Mouse (Mus musculus): ENCODE data around the gene Mink1.

Mink1 gene

GRCm38 (mm10) chr11:70654198-70654922 is 91.7 kb downstream of the Mink1 start, which contains the start of gene Pfn1:
Gene Pfn1, minus strand, starts transcription at chr11:70654644.
- Histone ChIP-seq H3K36me3 (ENCODE audit: control insufficient read depth, insufficient read depth, low read length, poor library complexity, severe bottlenecking) (peaks cover 14% of the 10 kb centered on the region), H3K27me3 (ENCODE audit: control insufficient read depth, insufficient read depth, low read length, poor library complexity, severe bottlenecking) (no peaks in the 10 kb centered on the region)
- peak; percentile 92 for DNase-seq (ENCODE audit: low read depth, low spot score)

GRCm38 (mm10) chr11:70654923-70655570 is 92.4 kb downstream of the Mink1 start:
- peaks cover 14% of the 10 kb centered on the region for H3K36me3 ChIP-seq (ENCODE audit: control insufficient read depth, insufficient read depth, low read length, poor library complexity, severe bottlenecking)
- no peaks in the 10 kb centered on the region for H3K27me3 ChIP-seq (ENCODE audit: control insufficient read depth, insufficient read depth, low read length, poor library complexity, severe bottlenecking)
- peak; percentile 87 for DNase-seq (ENCODE audit: low read depth, low spot score)

- Histone ChIP-seq H3K27me3 (ENCODE audit: control insufficient read depth, insufficient read depth, low read length, poor library complexity, severe bottlenecking) (no peaks in the 10 kb centered on the region), H3K36me3 (ENCODE audit: control insufficient read depth, insufficient read depth, low read length, poor library complexity, severe bottlenecking) (peaks cover 13% of the 10 kb centered on the region)
- no peak for DNase-seq (ENCODE audit: low read depth, low spot score)
Observed at GRCm38 (mm10) chr11:70655571-70656455, 93.1 kb downstream of the Mink1 start.

GRCm38 (mm10) chr11:70656456-70656927 is 93.8 kb downstream of the Mink1 start:
- Histone ChIP-seq H3K27me3 (ENCODE audit: control insufficient read depth, insufficient read depth, low read length, poor library complexity, severe bottlenecking) (no peaks in the 10 kb centered on the region), H3K36me3 (ENCODE audit: control insufficient read depth, insufficient read depth, low read length, poor library complexity, severe bottlenecking) (peaks cover 10% of the 10 kb centered on the region)
- no peak for DNase-seq (ENCODE audit: low read depth, low spot score)

- no peaks in the 10 kb centered on the region for H3K27me3 ChIP-seq (ENCODE audit: control insufficient read depth, insufficient read depth, low read length, poor library complexity, severe bottlenecking)
- DNase-seq (ENCODE audit: low read depth, low spot score) = no peak
- peaks cover 8% of the 10 kb centered on the region for H3K36me3 ChIP-seq (ENCODE audit: control insufficient read depth, insufficient read depth, low read length, poor library complexity, severe bottlenecking)
Observed at GRCm38 (mm10) chr11:70656964-70657363, 94.3 kb downstream of the Mink1 start, which contains the start of gene Eno3. Gene Eno3, plus strand, starts transcription at chr11:70657202.

- H3K36me3 ChIP-seq (ENCODE audit: control insufficient read depth, insufficient read depth, low read length, poor library complexity, severe bottlenecking) = peaks cover 4% of the 10 kb centered on the region
- no peak for DNase-seq (ENCODE audit: low read depth, low spot score)
Observed at GRCm38 (mm10) chr11:70657573-70657972, 94.9 kb downstream of the Mink1 start.

GRCm38 (mm10) chr11:70657991-70658390 is 95.3 kb downstream of the Mink1 start:
- H3K27me3 ChIP-seq (ENCODE audit: control insufficient read depth, insufficient read depth, low read length, poor library complexity, severe bottlenecking) = no peaks in the 10 kb centered on the region

More at GRCm38 (mm10) chr11:70657573-70657972, 94.9 kb downstream of the Mink1 start:
- no peaks in the 10 kb centered on the region for H3K27me3 ChIP-seq (ENCODE audit: control insufficient read depth, insufficient read depth, low read length, poor library complexity, severe bottlenecking)

GRCm38 (mm10) chr11:70658521-70658920 is 95.8 kb downstream of the Mink1 start:
- DNase-seq (ENCODE audit: low read depth, low spot score) = no peak
- H3K27me3 ChIP-seq (ENCODE audit: control insufficient read depth, insufficient read depth, low read length, poor library complexity, severe bottlenecking) = no peaks in the 10 kb centered on the region
- H3K36me3 ChIP-seq (ENCODE audit: control insufficient read depth, insufficient read depth, low read length, poor library complexity, severe bottlenecking) = no peaks in the 10 kb centered on the region; the same call in 1 of the 2 replicates

More at GRCm38 (mm10) chr11:70657991-70658390, 95.3 kb downstream of the Mink1 start:
- peaks cover under 1% of the 10 kb centered on the region for H3K36me3 ChIP-seq (ENCODE audit: control insufficient read depth, insufficient read depth, low read length, poor library complexity, severe bottlenecking)
- DNase-seq (ENCODE audit: low read depth, low spot score) = no peak

- H3K36me3 ChIP-seq (ENCODE audit: control insufficient read depth, insufficient read depth, low read length, poor library complexity, severe bottlenecking) = no peaks in the 10 kb centered on the region; the same call in none of the 2 replicates
- H3K27me3 ChIP-seq (ENCODE audit: control insufficient read depth, insufficient read depth, low read length, poor library complexity, severe bottlenecking) = no peaks in the 10 kb centered on the region
- no peak for DNase-seq (ENCODE audit: low read depth, low spot score)
Observed at GRCm38 (mm10) chr11:70658942-70659341, 96.3 kb downstream of the Mink1 start.

- no peak for DNase-seq (ENCODE audit: low read depth, low spot score)
- H3K36me3 ChIP-seq (ENCODE audit: control insufficient read depth, insufficient read depth, low read length, poor library complexity, severe bottlenecking) = peaks cover 4% of the 10 kb centered on the region
- H3K27me3 ChIP-seq (ENCODE audit: control insufficient read depth, insufficient read depth, low read length, poor library complexity, severe bottlenecking) = no peaks in the 10 kb centered on the region
Observed at GRCm38 (mm10) chr11:70660571-70660970, 97.9 kb downstream of the Mink1 start.

- Histone ChIP-seq H3K27me3 (ENCODE audit: control insufficient read depth, insufficient read depth, low read length, poor library complexity, severe bottlenecking) (no peaks in the 10 kb centered on the region), H3K36me3 (ENCODE audit: control insufficient read depth, insufficient read depth, low read length, poor library complexity, severe bottlenecking) (peaks cover 4% of the 10 kb centered on the region)
- DNase-seq (ENCODE audit: low read depth, low spot score) = no peak
Observed at GRCm38 (mm10) chr11:70663101-70663500, 100.4 kb downstream of the Mink1 start.

GRCm38 (mm10) chr11:70663957-70664356 is 101.3 kb downstream of the Mink1 start:
- Histone ChIP-seq H3K27me3 (ENCODE audit: control insufficient read depth, insufficient read depth, low read length, poor library complexity, severe bottlenecking) (no peaks in the 10 kb centered on the region), H3K36me3 (ENCODE audit: control insufficient read depth, insufficient read depth, low read length, poor library complexity, severe bottlenecking) (peaks cover 4% of the 10 kb centered on the region)
- no peak for DNase-seq (ENCODE audit: low read depth, low spot score)
